Mouse (Mus musculus) frontal cortex, postnatal 10 days (tissue): ENCODE results near the gene Krt73.

ENCODE experiments used
- DNase-seq, 2 experiments: peaks; one replicate each; pipeline ENCODE4 v3.0.0; 2022; ENCODE audit warnings: low spot score in 2 of 2, mixed read lengths in 1 of 2

Gene Krt73

GRCm38 (mm10) chr15:101802296-101802835 is at the start of gene Krt73:
Krt73 (minus strand) TSS chr15:101802346.
- no peak for DNase-seq

GRCm38 (mm10) chr15:101850694-101851093 is 48.5 kb upstream of the Krt73 start, which contains the start of gene Krt1:
Krt1 (minus strand) TSS chr15:101850794.
- no peak for DNase-seq

GRCm38 (mm10) chr15:101845971-101846403 is 43.8 kb upstream of the Krt73 start:
- peak in 1 of 2 experiments; percentile 53 for DNase-seq

- DNase-seq, result no peak
Observed at GRCm38 (mm10) chr15:101843192-101843591, 41.0 kb upstream of the Krt73 start.

GRCm38 (mm10) chr15:101834784-101835328 is 32.7 kb upstream of the Krt73 start:
- no peak for DNase-seq

GRCm38 (mm10) chr15:101833131-101833530 is 31.0 kb upstream of the Krt73 start:
- no peak for DNase-seq

- no peak for DNase-seq
Observed at GRCm38 (mm10) chr15:101829441-101829840, 27.3 kb upstream of the Krt73 start.

- DNase-seq, result no peak
Observed at GRCm38 (mm10) chr15:101821786-101822185, 19.6 kb upstream of the Krt73 start.

- DNase-seq, result no peak
Observed at GRCm38 (mm10) chr15:101817875-101818274, 15.7 kb upstream of the Krt73 start, which contains the start of gene Krt2. Krt2 (minus strand) TSS chr15:101818169.

GRCm38 (mm10) chr15:101803052-101803822 is 1.1 kb upstream of the Krt73 start:
- DNase-seq, result peak in 1 of 2 experiments; percentile 38

GRCm38 (mm10) chr15:101790867-101791266 is 11.3 kb downstream of the Krt73 start:
- DNase-seq, result no peak

- DNase-seq, result no peak
Observed at GRCm38 (mm10) chr15:101786360-101786759, 15.8 kb downstream of the Krt73 start, which contains the start of gene Krt72. Krt72 (minus strand) TSS chr15:101786460.

- DNase-seq, result no peak
Observed at GRCm38 (mm10) chr15:101773420-101773819, 28.7 kb downstream of the Krt73 start.

- peak; percentile 70 to 88 for DNase-seq
Observed at GRCm38 (mm10) chr15:101772711-101773081, 29.4 kb downstream of the Krt73 start.

GRCm38 (mm10) chr15:101772080-101772710 is 30.0 kb downstream of the Krt73 start:
- peak; percentile 17 to 28 for DNase-seq

- no peak for DNase-seq
Observed at GRCm38 (mm10) chr15:101770226-101770625, 31.9 kb downstream of the Krt73 start.
